In genomic region chr16:90231302-90231701, GRCm38 (mm10) we compare ENCODE assay signal across 24 mouse cellular contexts.
"Had no signal": no experiment of that assay in that cellular context is flagged by ENCODE, and none has a peak within 500 bp of the region (broad histone marks: within the 10 kb centered on the region; RNA-seq: fewer than 3 reads in every experiment).

No protein-coding gene starts in this region.

- H3K4me3 ChIP-seq: gastrocnemius, adult 2 months; heart, embryonic 10.5 days; heart, embryonic 12.5 days; hindbrain, embryonic 10.5 days; hindbrain, embryonic 12.5 days; intestine, embryonic 15.5 days; layer of hippocampus, adult 2 months; left cerebral cortex, adult 2 months; limb, embryonic 10.5 days; limb, embryonic 12.5 days had no signal

- H3K27ac ChIP-seq: gastrocnemius, adult 2 months; heart, embryonic 10.5 days; hindbrain, embryonic 10.5 days; hindbrain, embryonic 12.5 days; hindbrain, embryonic 14.5 days; intestine, embryonic 15.5 days; layer of hippocampus, adult 2 months; left cerebral cortex, adult 2 months; limb, embryonic 10.5 days; limb, embryonic 12.5 days had no signal

- H3K27me3 ChIP-seq: heart, embryonic 12.5 days; hindbrain, embryonic 12.5 days; intestine, embryonic 15.5 days; limb, embryonic 12.5 days had no signal

- H3K4me1 ChIP-seq: hindbrain, embryonic 10.5 days; hindbrain, embryonic 12.5 days; intestine, embryonic 15.5 days; limb, embryonic 10.5 days; limb, embryonic 12.5 days had no signal

- H3K4me2 ChIP-seq: heart, embryonic 12.5 days; hindbrain, embryonic 12.5 days; hindbrain, embryonic 14.5 days; intestine, embryonic 15.5 days; limb, embryonic 12.5 days had no signal

- ATAC-seq: forebrain, embryonic 16.5 days; inflammation-experienced regulatory T-cells, adult 6 months; intestine, embryonic 15.5 days; intestine, postnatal 0 days had no signal

- DNase-seq: gastrocnemius, adult 2 months; gastrocnemius, postnatal 10 days; gastrocnemius, postnatal 25 days; heart, adult 18-20 months; heart, postnatal 10 days; heart, postnatal 4 days; kidney, adult 18-20 months; kidney, adult 8-10 months; kidney, postnatal 10 days; kidney, postnatal 25 days; kidney, postnatal 4 days had no signal

- H3K9me3 ChIP-seq: heart, embryonic 10.5 days; heart, embryonic 12.5 days; hindbrain, embryonic 10.5 days; hindbrain, embryonic 12.5 days; intestine, embryonic 15.5 days; limb, embryonic 10.5 days; limb, embryonic 12.5 days had no signal

- H3K9ac ChIP-seq: heart, embryonic 12.5 days; hindbrain, embryonic 12.5 days; hindbrain, embryonic 14.5 days; intestine, embryonic 15.5 days; limb, embryonic 12.5 days had no signal
